Mouse (Mus musculus) intestine, embryonic 16.5 days (tissue): ENCODE data around the gene Sstr5. TPM values are rescaled to one million over a fixed set of nuclear protein-coding genes. Genes with fewer than 3 reads are reported as not detected.
A peak's percentile ranks its signal among the peaks of the same experiment; 100 is the strongest.

Experiments used
- ATAC-seq: fragments of 200-750 bp; cut with Nextera tagmentation; 2 replicates; pipeline ENCODE4 v1.8.0; 2017; ENCODE audit warnings: moderate TSS enrichment, moderate library complexity
- H3K27ac ChIP-seq: fragments of 300-500 bp; sonication (generic); 2 replicates; pipeline ENCODE4 v1.5.1; 2014; ENCODE audit warnings: mild to moderate bottlenecking, low read length
- H3K27me3 ChIP-seq: fragments of 300-500 bp; sonication (generic); replicated peaks from 2 replicates; pipeline ENCODE4 v1.6.1; 2014; ENCODE audit warnings: low read length, control low read depth, mixed read lengths; ENCODE audit not compliant: control insufficient read depth, insufficient read depth
- H3K36me3 ChIP-seq: fragments of 300-500 bp; sonication (generic); 2 replicates; pipeline ENCODE4 v1.6.1; 2014; ENCODE audit warnings: low read length, control low read depth; ENCODE audit not compliant: control insufficient read depth, insufficient read depth
- H3K4me1 ChIP-seq: fragments of 300-500 bp; sonication (generic); 2 replicates; pipeline ENCODE4 v1.6.1; 2014; ENCODE audit warnings: low read length, control low read depth, mixed read lengths; ENCODE audit not compliant: control insufficient read depth, insufficient read depth
- H3K4me2 ChIP-seq: fragments of 300-500 bp; sonication (generic); 2 replicates; pipeline ENCODE4 v1.6.1; 2014; ENCODE audit warnings: low read depth, low read length, control low read depth
- H3K4me3 ChIP-seq: fragments of 300-500 bp; sonication (generic); 2 replicates; pipeline ENCODE4 v1.5.1; 2014; ENCODE audit warnings: mild to moderate bottlenecking, low read length
- H3K9ac ChIP-seq: fragments of 300-500 bp; sonication (generic); 2 replicates; pipeline ENCODE4 v1.6.1; 2014; ENCODE audit warnings: low read depth, low read length
- H3K9me3 ChIP-seq: fragments of 300-500 bp; sonication (generic); 2 replicates; pipeline ENCODE4 v1.6.1; 2016; ENCODE audit warnings: low read length, control low read depth; ENCODE audit not compliant: control insufficient read depth
- WGBS: fragments of 180-500 bp; shearing (Covaris S2); extraction: QIAGEN DNeasy Blood & Tissue Kit; methylation state at CpG from one replicate; pipeline ENCODE4 v1.1.7; 2014; 5-methylcytosine and 5-hydroxymethylcytosine counted together
- polyA plus RNA-seq: library from polyadenylated mRNA; unstranded; fragments of >200 nt; fragmentation: Nextera tagmentation; extraction: Ambion mirVana; gene quantifications from 2 replicates; pipeline ENCODE4 v1.2.1, GENCODE M21; 2015

The Sstr5 gene
- polyA plus RNA-seq, result 0.78 and 1.0 TPM in 2 replicates

- H3K4me1 ChIP-seq, result peaks cover 6% of the 10 kb centered on the region
- H3K4me3 ChIP-seq, result peak within 1 kb of the TSS; percentile 22
- H3K27me3 ChIP-seq, result peaks cover 25% of the 10 kb centered on the region; the same call in 1 of the 2 replicates
- peak; percentile 84 for ATAC-seq
- H3K9me3 ChIP-seq, result no peaks in the 10 kb centered on the region
- no peaks in the 10 kb centered on the region for H3K36me3 ChIP-seq
- under 1% methylated on average over 21 of the region's 28 CpGs for WGBS
- peak within 1 kb of the TSS; percentile 45 for H3K4me2 ChIP-seq
- peak within 1 kb of the TSS; percentile 30 for H3K9ac ChIP-seq
- no peak within 1 kb of the TSS for H3K27ac ChIP-seq
These were observed at the start of gene Sstr5 for GRCm38 (mm10) chr17:25497013-25497412. Sstr5 (minus strand) TSS chr17:25497288.

- no peaks in the 10 kb centered on the region for H3K4me1 ChIP-seq
- ATAC-seq, result no peak
- 83% methylated on average over 4 of the region's 4 CpGs for WGBS
- H3K27me3 ChIP-seq, result no peaks in the 10 kb centered on the region
- no peaks in the 10 kb centered on the region for H3K9me3 ChIP-seq
- no peak overlapping the region for H3K4me3 ChIP-seq
- H3K27ac ChIP-seq, result no peak overlapping the region
- H3K9ac ChIP-seq, result no peak overlapping the region
- H3K36me3 ChIP-seq, result no peaks in the 10 kb centered on the region
- no peak overlapping the region for H3K4me2 ChIP-seq
These were observed 44.7 kb upstream of the Sstr5 start for GRCm38 (mm10) chr17:25541768-25542167.

GRCm38 (mm10) chr17:25540731-25541130 is 43.6 kb upstream of the Sstr5 start:
- ATAC-seq, result no peak
- 69% methylated on average over 5 of the region's 5 CpGs for WGBS

GRCm38 (mm10) chr17:25538945-25539875 is 42.1 kb upstream of the Sstr5 start:
- Histone ChIP-seq H3K9me3 (no peaks in the 10 kb centered on the region), H3K4me1 (no peaks in the 10 kb centered on the region), H3K27me3 (no peaks in the 10 kb centered on the region), H3K9ac (0 out of 2 replicates have a peak overlapping the region, but pooled peaks have one; percentile 6), H3K36me3 (no peaks in the 10 kb centered on the region), H3K4me3 (no peak overlapping the region), H3K27ac (no peak overlapping the region), H3K4me2 (0 out of 2 replicates have a peak overlapping the region, but pooled peaks have one; percentile 5)
- WGBS, result 33% methylated on average over 27 of the region's 27 CpGs
- peak; percentile 28; the same call in 1 of the 2 replicates for ATAC-seq

More at GRCm38 (mm10) chr17:25540731-25541130, 43.6 kb upstream of the Sstr5 start:
- Histone ChIP-seq H3K9me3 (no peaks in the 10 kb centered on the region), H3K4me3 (no peak overlapping the region), H3K9ac (no peak overlapping the region), H3K27me3 (no peaks in the 10 kb centered on the region), H3K4me2 (no peak overlapping the region), H3K27ac (no peak overlapping the region), H3K36me3 (no peaks in the 10 kb centered on the region), H3K4me1 (no peaks in the 10 kb centered on the region)

GRCm38 (mm10) chr17:25530357-25531022 is 33.4 kb upstream of the Sstr5 start:
- Histone ChIP-seq H3K9me3 (no peaks in the 10 kb centered on the region), H3K4me1 (no peaks in the 10 kb centered on the region), H3K27ac (no peak overlapping the region), H3K27me3 (no peaks in the 10 kb centered on the region), H3K9ac (no peak overlapping the region; the same call in 1 of the 2 replicates), H3K4me2 (no peak overlapping the region), H3K4me3 (no peak overlapping the region), H3K36me3 (no peaks in the 10 kb centered on the region)
- ATAC-seq, result no peak
- WGBS, result 67% methylated on average over 8 of the region's 8 CpGs

- no peaks in the 10 kb centered on the region for H3K36me3 ChIP-seq
- H3K4me3 ChIP-seq, result no peak overlapping the region
- 85% methylated on average over 12 of the region's 12 CpGs for WGBS
- no peak overlapping the region for H3K4me2 ChIP-seq
- no peak overlapping the region for H3K9ac ChIP-seq
- no peak overlapping the region for H3K27ac ChIP-seq
- H3K9me3 ChIP-seq, result no peaks in the 10 kb centered on the region
- ATAC-seq, result no peak
- H3K4me1 ChIP-seq, result no peaks in the 10 kb centered on the region
- no peaks in the 10 kb centered on the region for H3K27me3 ChIP-seq
These were observed 25.0 kb upstream of the Sstr5 start for GRCm38 (mm10) chr17:25522080-25522479.

- Histone ChIP-seq H3K36me3 (no peaks in the 10 kb centered on the region), H3K4me2 (no peak overlapping the region), H3K4me1 (no peaks in the 10 kb centered on the region), H3K9me3 (no peaks in the 10 kb centered on the region), H3K9ac (no peak overlapping the region), H3K27ac (no peak overlapping the region), H3K4me3 (no peak overlapping the region), H3K27me3 (no peaks in the 10 kb centered on the region; the same call in 1 of the 2 replicates)
- 46% methylated on average over 9 of the region's 9 CpGs for WGBS
- no peak for ATAC-seq
These were observed 23.4 kb upstream of the Sstr5 start for GRCm38 (mm10) chr17:25520492-25520891.

- Histone ChIP-seq H3K27ac (no peak overlapping the region), H3K4me2 (no peak overlapping the region), H3K4me3 (no peak overlapping the region), H3K4me1 (no peaks in the 10 kb centered on the region), H3K27me3 (no peaks in the 10 kb centered on the region; the same call in 1 of the 2 replicates), H3K36me3 (no peaks in the 10 kb centered on the region), H3K9ac (no peak overlapping the region), H3K9me3 (no peaks in the 10 kb centered on the region)
- 83% methylated on average over 5 of the region's 5 CpGs for WGBS
- ATAC-seq, result no peak
These were observed 22.4 kb upstream of the Sstr5 start for GRCm38 (mm10) chr17:25519511-25519910.

- ATAC-seq, result no peak
- Histone ChIP-seq H3K9me3 (no peaks in the 10 kb centered on the region), H3K4me2 (no peak overlapping the region), H3K9ac (no peak overlapping the region), H3K4me1 (no peaks in the 10 kb centered on the region), H3K4me3 (no peak overlapping the region), H3K27me3 (no peaks in the 10 kb centered on the region; the same call in 1 of the 2 replicates), H3K36me3 (no peaks in the 10 kb centered on the region), H3K27ac (no peak overlapping the region)
- 82% methylated on average over 17 of the region's 17 CpGs for WGBS
These were observed 21.1 kb upstream of the Sstr5 start for GRCm38 (mm10) chr17:25518144-25518543.
